Mouse (Mus musculus) E14TG2a.4 (cell line): ENCODE measurements at regions not wholly inside any gene's neighbourhood (a gene's known extent, or its start where the extent isn't known, plus 50 kb on each side); places are given as distances from the start of the nearest gene placed in this dataset.

Experiments used
- H3K27me3 ChIP-seq: 2 replicates; pipeline ENCODE4 v1.6.1; 2014; ENCODE audit warnings: low read length, control low read depth; ENCODE audit not compliant: insufficient read depth
- H3K36me3 ChIP-seq: 2 replicates; pipeline ENCODE4 v1.6.1; 2014; ENCODE audit warnings: low read length, control low read depth; ENCODE audit not compliant: insufficient read depth
- H3K4me1 ChIP-seq: replicated peaks from 2 replicates; pipeline ENCODE4 v1.6.1; 2014; ENCODE audit warnings: low read depth, low read length, control low read depth
- H3K4me3 ChIP-seq: replicated peaks from 2 replicates; pipeline ENCODE4 v1.5.1; 2014; ENCODE audit warnings: mild to moderate bottlenecking, low read length
- H3K9me3 ChIP-seq: 2 replicates; pipeline ENCODE4 v1.6.1; 2014; ENCODE audit warnings: low read length, control low read depth
- CTCF ChIP-seq: conservative IDR thresholded peaks from 2 replicates; pipeline ENCODE4 v1.5.1; 2014; ENCODE audit warnings: low read length
- NANOG ChIP-seq: IDR thresholded peaks from 2 replicates; pipeline ENCODE4 v1.6.1; 2014; ENCODE audit warnings: borderline replicate concordance, low read length, mixed read lengths
- POU5F1 ChIP-seq: IDR thresholded peaks from 2 replicates; pipeline ENCODE4 v1.6.1; 2014; ENCODE audit warnings: low read length, borderline replicate concordance

- peaks cover 3% of the 10 kb centered on the region; the same call in 1 of the 2 replicates for H3K27me3 ChIP-seq
- H3K36me3 ChIP-seq, result no peaks in the 10 kb centered on the region
- H3K4me1 ChIP-seq, result peaks cover 67% of the 10 kb centered on the region
- H3K9me3 ChIP-seq, result no peaks in the 10 kb centered on the region
- H3K4me3 ChIP-seq, result no peak overlapping the region
- TF ChIP-seq POU5F1, result no peak
- no peak for TF ChIP-seq CTCF
- no peak for TF ChIP-seq NANOG
Observed at GRCm38 (mm10) chr11:31732958-31733357, 61.3 kb upstream of the Bod1 start.

- peaks cover 3% of the 10 kb centered on the region; the same call in 1 of the 2 replicates for H3K27me3 ChIP-seq
- no peaks in the 10 kb centered on the region for H3K36me3 ChIP-seq
- H3K4me1 ChIP-seq, result peaks cover 67% of the 10 kb centered on the region
- no peak for TF ChIP-seq NANOG
- TF ChIP-seq CTCF, result no peak
- no peak for TF ChIP-seq POU5F1
- 0 out of 2 replicates have a peak overlapping the region, but pooled peaks have one; percentile 10 for H3K4me3 ChIP-seq
- H3K9me3 ChIP-seq, result no peaks in the 10 kb centered on the region
Observed at GRCm38 (mm10) chr11:31734091-31734490, 62.4 kb upstream of the Bod1 start.

DNA sequence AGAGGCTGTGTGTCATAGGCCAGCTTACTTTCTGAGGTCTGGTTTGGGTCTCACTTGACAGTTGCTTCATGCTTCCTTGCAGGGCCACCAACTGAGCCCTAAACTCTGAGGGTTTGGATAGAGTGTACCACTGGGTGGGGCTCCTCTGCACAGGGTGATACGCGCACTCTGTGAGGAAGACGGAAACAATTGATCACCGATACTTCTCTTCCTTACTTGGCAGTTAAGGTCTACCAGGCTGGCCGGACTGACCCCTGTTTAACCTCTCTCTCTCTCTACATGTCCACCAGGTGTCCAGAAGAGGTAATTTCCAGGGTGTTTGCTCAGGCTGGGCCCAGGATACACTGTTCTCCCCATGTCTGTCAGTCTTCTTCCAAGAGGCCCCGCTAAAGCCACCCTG, 63.6 kb upstream of the Bod1 start:
- Histone ChIP-seq H3K36me3 (no peaks in the 10 kb centered on the region), H3K4me1 (peaks cover 61% of the 10 kb centered on the region), H3K9me3 (no peaks in the 10 kb centered on the region), H3K27me3 (no peaks in the 10 kb centered on the region), H3K4me3 (no peak overlapping the region)
- TF ChIP-seq NANOG (no peak), POU5F1 (no peak), CTCF (no peak)

DNA sequence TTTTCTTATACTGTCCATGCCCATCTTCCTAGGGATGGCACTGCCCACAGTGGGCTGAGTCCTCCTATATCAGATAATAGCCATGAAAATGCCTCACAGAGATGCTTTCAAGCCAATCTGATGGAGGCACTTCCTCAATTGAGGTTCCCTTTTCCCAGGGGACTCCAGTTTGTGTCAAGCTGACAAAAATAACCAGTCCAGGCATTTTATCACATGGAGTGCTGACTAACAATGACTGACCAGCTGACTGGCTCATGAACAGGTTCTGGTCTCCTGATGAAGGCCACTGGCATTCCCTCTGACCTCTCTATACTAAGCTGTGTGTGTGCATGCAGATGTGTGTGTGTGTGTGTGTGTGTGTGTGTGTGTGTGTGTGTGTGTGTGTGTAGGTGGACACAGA, 64.4 kb upstream of the Bod1 start:
- no peaks in the 10 kb centered on the region for H3K36me3 ChIP-seq
- no peak overlapping the region for H3K4me3 ChIP-seq
- H3K27me3 ChIP-seq, result no peaks in the 10 kb centered on the region
- H3K4me1 ChIP-seq, result peaks cover 53% of the 10 kb centered on the region
- TF ChIP-seq NANOG (no peak), CTCF (no peak), POU5F1 (no peak)
- H3K9me3 ChIP-seq, result no peaks in the 10 kb centered on the region

- TF ChIP-seq NANOG (no peak), POU5F1 (no peak), CTCF (no peak)
- Histone ChIP-seq H3K4me1 (peaks cover 48% of the 10 kb centered on the region), H3K36me3 (no peaks in the 10 kb centered on the region), H3K9me3 (no peaks in the 10 kb centered on the region), H3K4me3 (no peak overlapping the region), H3K27me3 (no peaks in the 10 kb centered on the region)
Observed at GRCm38 (mm10) chr11:31736556-31737089, 64.9 kb upstream of the Bod1 start.

- Histone ChIP-seq H3K4me3 (no peak overlapping the region), H3K9me3 (no peaks in the 10 kb centered on the region), H3K27me3 (no peaks in the 10 kb centered on the region), H3K4me1 (peaks cover 50% of the 10 kb centered on the region), H3K36me3 (no peaks in the 10 kb centered on the region)
- TF ChIP-seq CTCF, result no peak
- TF ChIP-seq POU5F1, result no peak
- no peak for TF ChIP-seq NANOG
Observed at GRCm38 (mm10) chr11:31738148-31739021, 66.7 kb upstream of the Bod1 start.

DNA sequence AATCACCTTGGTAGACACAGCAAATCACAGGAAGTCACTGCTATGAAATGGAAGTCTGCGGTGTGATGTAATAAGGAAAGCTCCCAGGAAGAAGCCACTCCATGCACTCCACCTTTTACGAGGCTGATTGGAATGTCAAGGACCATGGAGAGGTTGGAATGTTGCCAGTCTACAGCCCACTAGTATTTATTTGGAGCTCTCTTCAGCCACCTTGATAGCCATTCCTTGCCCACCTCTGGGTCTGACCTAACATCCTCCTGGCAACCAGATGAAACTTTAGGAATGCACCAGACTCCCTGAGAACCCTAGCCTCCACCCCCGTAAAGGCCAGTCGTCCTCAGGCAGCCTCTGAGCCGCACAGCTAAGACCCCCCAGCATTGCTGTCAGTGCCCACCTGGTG, 68.7 kb upstream of the Bod1 start:
- H3K27me3 ChIP-seq, result no peaks in the 10 kb centered on the region
- no peak for TF ChIP-seq NANOG
- H3K36me3 ChIP-seq, result no peaks in the 10 kb centered on the region
- peaks cover 49% of the 10 kb centered on the region for H3K4me1 ChIP-seq
- H3K4me3 ChIP-seq, result no peak overlapping the region
- no peaks in the 10 kb centered on the region for H3K9me3 ChIP-seq

DNA sequence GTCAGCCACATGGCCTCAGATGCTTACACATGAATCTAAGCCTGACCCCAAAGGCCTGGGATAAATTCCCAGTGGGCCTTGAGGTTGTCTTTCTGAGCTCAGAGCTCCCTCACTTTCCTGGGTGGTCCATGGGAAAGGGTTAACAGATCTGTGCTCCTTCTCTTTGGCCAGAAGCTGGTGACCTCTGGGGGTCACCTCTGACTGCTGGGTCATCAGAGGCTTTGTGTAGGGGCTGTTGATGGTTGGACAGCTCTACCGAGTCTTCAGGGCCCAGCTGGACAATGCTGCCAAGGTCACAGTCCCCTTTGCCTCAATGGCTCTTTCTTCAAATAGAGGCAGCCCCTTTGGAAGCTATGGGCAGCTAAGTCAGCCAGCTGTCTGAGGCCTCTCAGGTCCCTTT, 70.5 kb upstream of the Bod1 start:
- no peaks in the 10 kb centered on the region for H3K9me3 ChIP-seq
- no peaks in the 10 kb centered on the region for H3K36me3 ChIP-seq

More for the DNA sequence above, 70.5 kb upstream of the Bod1 start:
- TF ChIP-seq CTCF, result no peak
- TF ChIP-seq NANOG, result no peak
- TF ChIP-seq POU5F1, result no peak
- Histone ChIP-seq H3K4me3 (no peak overlapping the region), H3K4me1 (peaks cover 50% of the 10 kb centered on the region), H3K27me3 (no peaks in the 10 kb centered on the region)
